Mouse (Mus musculus) MEL (cell line): Measurements from ENCODE around the gene Dpy19l3.

ENCODE experiments used
- CTCF ChIP-seq, 3 experiments: IDR thresholded peaks in 2 of 3; conservative IDR thresholded peaks in 1 of 3; 2 replicates each; pipeline ENCODE4 v1.5.1; 2011 to 2012; ENCODE audit warnings: low read length in 3 of 3, low read depth in 2 of 3, mild to moderate bottlenecking in 2 of 3, improper control_type of control experiment in 1 of 3, inconsistent platforms in 1 of 3, mixed read lengths in 1 of 3, moderate library complexity in 1 of 3; ENCODE audit not compliant: control insufficient read depth in 1 of 3, insufficient read depth in 1 of 3, poor library complexity in 1 of 3, severe bottlenecking in 1 of 3
- E2F4 ChIP-seq: IDR thresholded peaks from 2 replicates; pipeline ENCODE4 v1.6.1; 2011; ENCODE audit warnings: low read depth, low read length, improper control_type of control experiment, borderline replicate concordance
- EP300 ChIP-seq, 2 experiments: IDR thresholded peaks; 2 replicates each; pipeline ENCODE4 v1.6.1; 2011; ENCODE audit warnings: improper control_type of control experiment in 2 of 2, low read length in 2 of 2, low read depth in 1 of 2, mild to moderate bottlenecking in 1 of 2
- GABPA ChIP-seq: IDR thresholded peaks from 2 replicates; pipeline ENCODE4 v1.6.1; 2012; ENCODE audit warnings: low read depth, mild to moderate bottlenecking, inconsistent platforms, low read length, improper control_type of control experiment, moderate library complexity
- MYC ChIP-seq: IDR thresholded peaks from 2 replicates; pipeline ENCODE4 v1.6.1; 2011; ENCODE audit warnings: low read depth, mild to moderate bottlenecking, low read length, improper control_type of control experiment, moderate library complexity
- POLR2A ChIP-seq, 2 experiments: IDR thresholded peaks; 2 replicates each; pipeline ENCODE4 v1.6.1; 2011 to 2012; ENCODE audit warnings: low read length in 2 of 2, mild to moderate bottlenecking in 2 of 2, control low read depth in 1 of 2, improper control_type of control experiment in 1 of 2, low read depth in 1 of 2, moderate library complexity in 1 of 2; ENCODE audit not compliant: control insufficient read depth in 1 of 2, insufficient read depth in 1 of 2, poor library complexity in 1 of 2
- UBTF ChIP-seq: IDR thresholded peaks from 2 replicates; pipeline ENCODE4 v1.6.1; 2012; ENCODE audit warnings: low read depth, mild to moderate bottlenecking, inconsistent platforms, low read length, improper control_type of control experiment, moderate library complexity, borderline replicate concordance; ENCODE audit not compliant: insufficient read depth
- ZNF384 ChIP-seq: IDR thresholded peaks from 2 replicates; pipeline ENCODE4 v1.6.1; 2012; ENCODE audit warnings: low read depth, mild to moderate bottlenecking, inconsistent platforms, low read length, improper control_type of control experiment

DNA sequence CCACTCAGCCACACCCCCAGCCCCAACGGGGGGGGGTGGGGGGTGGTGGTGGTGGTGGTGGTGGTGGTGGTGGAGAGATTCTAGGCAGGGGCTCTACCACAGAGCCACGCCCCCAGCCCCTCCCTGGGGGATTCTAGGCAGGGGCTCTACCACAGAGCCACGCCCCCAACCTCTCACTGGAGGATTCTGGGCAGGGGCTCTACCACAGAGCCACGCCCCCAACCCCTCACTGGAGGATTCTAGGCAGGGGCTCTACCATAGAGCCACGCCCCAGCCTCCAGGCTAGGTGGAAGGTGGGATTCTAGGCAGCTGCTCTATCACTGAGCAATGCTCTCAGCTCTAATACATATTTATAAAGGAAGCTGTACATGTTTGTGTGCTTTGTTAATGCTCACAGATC is 7.5 kb upstream of the Dpy19l3 start:
- no peak for TF ChIP-seq CTCF (IDR thresholded peaks at IDR 0.05 in 2 of 3, conservative IDR thresholded peaks at IDR 0.05 in 1 of 3; ENCODE audit: control insufficient read depth in 1 of 3, insufficient read depth in 1 of 3, low read depth in 2 of 3, low read length in 3 of 3, poor library complexity in 1 of 3, severe bottlenecking in 1 of 3)
- no peak for TF ChIP-seq POLR2A (IDR thresholded peaks at IDR 0.05; ENCODE audit: control insufficient read depth in 1 of 2, insufficient read depth in 1 of 2, low read depth in 1 of 2, low read length in 2 of 2, poor library complexity in 1 of 2)
- TF ChIP-seq GABPA: no peak
- no peak for TF ChIP-seq E2F4
- no peak for TF ChIP-seq ZNF384
- TF ChIP-seq UBTF: no peak
- TF ChIP-seq MYC: no peak
- TF ChIP-seq EP300 (IDR thresholded peaks at IDR 0.05; ENCODE audit: low read depth in 1 of 2, low read length in 2 of 2): no peak
